Mouse (Mus musculus): ENCODE results near the gene Apoc3.

Gene Apoc3

GRCm38 (mm10) chr9:46229573-46230449, 5.6 kb downstream of the Apoc3 start:
- peak; percentile 88 for DNase-seq

GRCm38 (mm10) chr9:46228491-46228890, 6.9 kb downstream of the Apoc3 start, which contains the start of gene Apoa1:
TSS of gene Apoa1 (plus strand) at chr9:46228580.
- no peak for DNase-seq

GRCm38 (mm10) chr9:46227064-46227614, 8.3 kb downstream of the Apoc3 start:
- DNase-seq: no peak

- no peak for DNase-seq
Measured at GRCm38 (mm10) chr9:46224945-46225660, 10.3 kb downstream of the Apoc3 start.

- no peak for DNase-seq
Measured at GRCm38 (mm10) chr9:46224101-46224500, 11.3 kb downstream of the Apoc3 start.

- DNase-seq: no peak
Measured at GRCm38 (mm10) chr9:46223090-46223489, 12.3 kb downstream of the Apoc3 start.

GRCm38 (mm10) chr9:46218176-46218575, 17.3 kb downstream of the Apoc3 start:
- DNase-seq: no peak

GRCm38 (mm10) chr9:46216744-46217470, 18.5 kb downstream of the Apoc3 start:
- no peak for DNase-seq

- no peak for DNase-seq
Measured at GRCm38 (mm10) chr9:46215338-46216322, 19.8 kb downstream of the Apoc3 start.

- DNase-seq: no peak
Measured at GRCm38 (mm10) chr9:46214946-46215337, 20.5 kb downstream of the Apoc3 start.

GRCm38 (mm10) chr9:46214276-46214675, 21.2 kb downstream of the Apoc3 start:
- DNase-seq: no peak

GRCm38 (mm10) chr9:46210473-46210872, 25.0 kb downstream of the Apoc3 start:
- no peak for DNase-seq

GRCm38 (mm10) chr9:46208401-46208974, 26.9 kb downstream of the Apoc3 start:
- DNase-seq: no peak

- no peak for DNase-seq
Measured at GRCm38 (mm10) chr9:46207501-46207869, 28.0 kb downstream of the Apoc3 start.

- no peak for DNase-seq
Measured at GRCm38 (mm10) chr9:46206834-46207500, 28.5 kb downstream of the Apoc3 start.

- DNase-seq: no peak
Measured at GRCm38 (mm10) chr9:46199609-46200008, 35.8 kb downstream of the Apoc3 start.

GRCm38 (mm10) chr9:46198936-46199335, 36.5 kb downstream of the Apoc3 start:
- DNase-seq: no peak

GRCm38 (mm10) chr9:46198461-46198860, 37.0 kb downstream of the Apoc3 start:
- DNase-seq: no peak

GRCm38 (mm10) chr9:46196699-46197169, 38.7 kb downstream of the Apoc3 start:
- no peak for DNase-seq

GRCm38 (mm10) chr9:46194809-46195208, 40.6 kb downstream of the Apoc3 start:
- no peak for DNase-seq

GRCm38 (mm10) chr9:46192642-46193041, 42.8 kb downstream of the Apoc3 start:
- no peak for DNase-seq
